Mouse (Mus musculus) G1E (cell line): ENCODE results near the gene Wfikkn2.

Experiments
- CTCF ChIP-seq: IDR thresholded peaks from 2 replicates; pipeline ENCODE4 v1.5.1; 2012; ENCODE audit warnings: low read depth, low read length, inconsistent platforms, mixed read lengths
- GATA1 ChIP-seq: IDR thresholded peaks from 2 replicates; pipeline ENCODE4 v1.6.1; 2012; ENCODE audit warnings: borderline replicate concordance, low read length, inconsistent platforms, mixed read lengths
- POLR2AphosphoS5 ChIP-seq: IDR thresholded peaks from 2 replicates; pipeline ENCODE4 v1.6.1; 2012; ENCODE audit warnings: low read depth, low read length, inconsistent platforms; ENCODE audit not compliant: insufficient replicate concordance
- TAL1 ChIP-seq: conservative IDR thresholded peaks from 2 replicates; pipeline ENCODE4 v1.6.1; 2012; ENCODE audit warnings: low read depth, low read length, inconsistent platforms, mixed read lengths

DNA sequence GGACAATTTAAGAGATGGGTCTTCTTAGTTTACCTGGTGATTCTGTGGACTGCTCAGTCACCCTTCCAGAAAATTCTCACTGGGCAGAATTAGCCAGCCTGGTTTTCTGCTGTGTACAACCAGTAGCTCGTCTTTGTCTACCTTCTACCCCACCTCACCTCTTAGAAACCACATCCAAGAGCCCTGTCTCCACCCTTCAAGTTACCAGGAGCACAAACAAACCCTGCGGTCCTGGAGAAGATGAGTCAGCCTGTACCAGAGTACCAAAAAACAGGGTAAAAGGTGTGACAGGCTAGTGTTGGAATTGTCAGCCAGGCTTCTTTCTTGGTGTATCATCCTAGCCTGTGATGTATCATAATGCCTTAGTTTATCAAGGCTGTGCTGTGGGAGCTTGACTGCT, 29.9 kb upstream of the Wfikkn2 start:
- TF ChIP-seq CTCF (no peak), TAL1 (no peak), GATA1 (no peak), POLR2AphosphoS5 (no peak)
